Mouse (Mus musculus): ENCODE measurements at regions not wholly inside any gene's neighbourhood (a gene's known extent, or its start where the extent isn't known, plus 50 kb on each side); places are given as distances from the start of the nearest gene placed in this dataset.
"Not testable (repeated sequence)": the region's sequence is repeated elsewhere in the genome, so short reads cannot be mapped to it uniquely, and the experiment has no call there.

DNA sequence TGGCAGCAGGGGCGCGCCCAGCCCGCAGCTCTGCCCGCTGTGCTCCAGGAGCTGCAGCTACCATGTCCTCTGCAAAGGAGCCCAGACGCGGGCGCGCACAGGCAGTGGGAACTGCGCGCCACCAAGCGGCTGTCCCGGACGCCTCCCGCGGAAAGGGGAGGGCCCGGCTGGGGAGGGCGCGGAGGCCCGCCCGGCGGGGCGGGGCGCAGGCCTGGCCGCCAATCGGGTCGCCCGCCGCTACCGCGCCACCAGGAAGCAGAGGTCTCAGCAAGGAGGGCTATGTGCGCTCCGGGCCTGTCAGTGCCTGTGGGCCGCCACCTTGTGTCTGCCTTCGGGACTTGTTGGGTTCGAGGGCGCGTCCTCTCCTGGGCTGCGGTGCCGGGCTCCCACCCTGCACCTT lies 367.0 kb upstream of the Ywhaq start:
- DNase-seq (ENCODE audit: low read depth, low spot score); CTCF ChIA-PET; POLR2A ChIA-PET; ATAC-seq; H3K27me3 ChIP-seq; in situ Hi-C loops (cut with MboI; ENCODE audit: low pct_unique_long_range_greater_than_20kb): not testable (repeated sequence)

DNA sequence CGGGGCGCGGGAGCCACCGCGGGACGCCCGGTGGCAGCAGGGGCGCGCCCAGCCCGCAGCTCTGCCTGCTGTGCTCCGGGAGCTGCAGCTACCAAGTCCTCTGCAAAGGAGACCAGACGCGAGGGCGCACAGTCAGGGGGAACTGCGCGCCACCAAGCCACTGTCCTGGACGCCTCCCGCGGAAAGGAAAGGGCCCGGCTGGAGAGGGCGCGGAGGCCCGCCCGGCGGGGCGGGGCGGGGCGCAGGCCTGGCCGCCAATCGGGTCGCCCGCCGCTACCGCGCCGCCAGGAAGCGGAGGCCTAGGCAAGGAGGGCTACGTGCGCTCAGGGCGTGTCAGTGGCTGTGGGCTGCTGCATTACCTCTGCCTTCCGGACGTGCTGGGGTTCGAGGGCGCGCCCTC lies 361.3 kb upstream of the Ywhaq start:
- H3K27me3 ChIP-seq; ATAC-seq; DNase-seq (ENCODE audit: low read depth, low spot score); CTCF ChIA-PET; POLR2A ChIA-PET; in situ Hi-C loops (cut with MboI; ENCODE audit: low pct_unique_long_range_greater_than_20kb): not testable (repeated sequence)

DNA sequence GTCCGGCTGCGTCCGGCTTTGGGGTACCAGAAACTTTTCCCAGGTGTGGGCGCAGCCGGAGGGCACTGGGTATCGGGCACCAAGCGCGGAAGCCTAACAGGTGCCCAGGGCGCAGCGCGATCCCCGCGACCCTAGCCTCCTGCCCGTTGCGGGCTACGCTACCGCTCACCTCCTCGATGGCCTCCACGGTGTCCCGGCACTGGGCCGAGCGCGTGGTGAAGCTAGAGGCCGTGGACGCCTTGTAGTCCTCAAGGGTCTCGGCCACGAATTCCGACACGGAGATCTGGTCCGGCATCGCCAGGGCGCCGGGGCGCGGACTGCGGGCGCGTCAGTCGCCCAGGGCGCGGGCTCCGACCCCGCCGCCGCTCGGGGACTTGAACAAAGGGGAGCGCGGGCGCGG lies 360.9 kb upstream of the Ywhaq start:
- DNase-seq (ENCODE audit: low read depth, low spot score); H3K27me3 ChIP-seq; ATAC-seq; in situ Hi-C loops (cut with MboI; ENCODE audit: low pct_unique_long_range_greater_than_20kb); CTCF ChIA-PET; POLR2A ChIA-PET: not testable (repeated sequence)

DNA sequence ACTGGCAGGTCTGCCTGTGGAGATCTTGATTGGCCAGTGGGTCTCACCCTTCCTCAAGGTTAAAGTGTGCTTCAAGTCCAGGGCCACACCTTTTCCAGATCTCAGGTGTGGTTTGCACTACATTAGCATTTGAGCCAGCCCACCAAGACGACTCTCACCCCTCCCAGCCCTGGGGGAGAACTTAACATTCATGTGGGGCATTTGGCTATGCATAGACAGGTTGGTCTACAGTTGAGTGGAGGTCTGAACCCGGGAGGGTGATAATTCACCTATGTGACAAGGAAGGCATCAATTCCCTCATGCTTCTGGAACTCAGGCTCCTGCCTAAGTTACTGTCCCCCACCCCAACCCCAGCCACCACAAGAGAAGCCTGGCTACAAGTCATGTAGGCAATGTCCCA lies 350.3 kb upstream of the Ywhaq start:
- POLR2A ChIA-PET; H3K27me3 ChIP-seq; CTCF ChIA-PET; DNase-seq (ENCODE audit: low read depth, low spot score); ATAC-seq: not testable (repeated sequence)
- in situ Hi-C loops (cut with MboI; ENCODE audit: low pct_unique_long_range_greater_than_20kb), result loop anchor here (25.0 kb wide), 1 partner anchor 1905 kb away; no protein-coding TSS in a partner anchor

Measured in Patski (cell line).